15 mouse cellular contexts compared by ENCODE assay signal in the genomic region with DNA sequence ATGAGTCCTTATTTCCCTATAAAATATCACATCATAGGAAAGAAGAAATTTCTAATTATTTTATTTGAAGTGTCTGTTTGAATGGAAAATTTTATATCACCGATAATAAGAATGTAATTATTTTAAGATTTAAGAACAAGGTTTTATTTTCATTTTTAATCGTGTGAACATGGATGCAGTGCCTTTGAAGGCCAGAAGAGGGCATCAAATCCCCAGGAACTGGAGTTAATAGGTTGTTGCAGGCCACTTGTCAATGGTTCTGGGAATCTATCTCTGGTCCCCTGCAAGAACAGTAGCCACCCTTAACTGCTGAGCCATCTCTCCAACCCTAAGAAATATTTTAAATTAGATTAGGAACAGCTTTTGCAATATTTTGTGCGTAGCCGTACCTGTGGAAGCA.
DNase-seq lines count a peak whose midpoint lies in the region; ATAC-seq and TF ChIP-seq lines count a peak whose summit lies in the region.
"Had no signal": no experiment of that assay in that cellular context is flagged by ENCODE, and none has a peak within 500 bp of the region (broad histone marks: within the 10 kb centered on the region; RNA-seq: fewer than 3 reads in every experiment).

No protein-coding gene starts in this region.

- TF ChIP-seq EP300 in lung, postnatal 0 days (IDR thresholded peaks at IDR 0.05): no peak

- H3K36me3 ChIP-seq in kidney, postnatal 0 days (ENCODE audit: insufficient read depth, low read length): no peaks in the 10 kb centered on the region
- H3K36me3 ChIP-seq in kidney, embryonic 14.5 days (ENCODE audit: control insufficient read depth, insufficient read depth, low read length): no peaks in the 10 kb centered on the region
- no peaks in the 10 kb centered on the region for H3K36me3 ChIP-seq in lung, postnatal 0 days (ENCODE audit: insufficient read depth, low read length)
- H3K36me3 ChIP-seq: liver, embryonic 15.5 days; neural tube, embryonic 13.5 days had no signal

- 93% methylated on average over 4 of the region's 4 CpGs for WGBS in kidney, postnatal 0 days
- WGBS in kidney, embryonic 14.5 days: 91% methylated on average over 4 of the region's 4 CpGs
- WGBS in lung, postnatal 0 days: 95% methylated on average over 4 of the region's 4 CpGs

- H3K27ac ChIP-seq in kidney, postnatal 0 days: no peak overlapping the region
- H3K27ac ChIP-seq in kidney, embryonic 14.5 days (ENCODE audit: low read depth, low read length): no peak overlapping the region
- H3K27ac ChIP-seq in lung, postnatal 0 days (ENCODE audit: low read length): no peak overlapping the region
- H3K27ac ChIP-seq: liver, embryonic 15.5 days; neural tube, embryonic 13.5 days had no signal

- H3K4me1 ChIP-seq in kidney, postnatal 0 days (replicated peaks; ENCODE audit: insufficient read depth, low read length): no peaks in the 10 kb centered on the region
- H3K4me1 ChIP-seq in kidney, embryonic 14.5 days (ENCODE audit: control insufficient read depth, insufficient read depth, low read length): no peaks in the 10 kb centered on the region
- H3K4me1 ChIP-seq in lung, postnatal 0 days (ENCODE audit: insufficient read depth, low read depth, low read length): no peaks in the 10 kb centered on the region
- H3K4me1 ChIP-seq: neural tube, embryonic 13.5 days had no signal

- H3K9me3 ChIP-seq in kidney, postnatal 0 days (replicated peaks; ENCODE audit: low read length): no peaks in the 10 kb centered on the region
- no peaks in the 10 kb centered on the region for H3K9me3 ChIP-seq in kidney, embryonic 14.5 days (ENCODE audit: control insufficient read depth, low read length)
- no peaks in the 10 kb centered on the region for H3K9me3 ChIP-seq in lung, postnatal 0 days (ENCODE audit: low read length)
- H3K9me3 ChIP-seq: liver, embryonic 15.5 days; neural tube, embryonic 13.5 days had no signal

- TF ChIP-seq CTCF in kidney, postnatal 0 days (IDR thresholded peaks at IDR 0.05; ENCODE audit: low read depth): peak; percentile 49
- TF ChIP-seq CTCF in lung, postnatal 0 days (IDR thresholded peaks at IDR 0.05): peak; percentile 58

- H3K9ac ChIP-seq in kidney, postnatal 0 days (ENCODE audit: low read depth, low read length): no peak overlapping the region
- no peak overlapping the region for H3K9ac ChIP-seq in kidney, embryonic 14.5 days (ENCODE audit: low read depth, low read length)
- no peak overlapping the region for H3K9ac ChIP-seq in lung, postnatal 0 days (replicated peaks; ENCODE audit: low read depth)
- H3K9ac ChIP-seq: liver, embryonic 15.5 days; neural tube, embryonic 13.5 days had no signal

- DNase-seq in kidney, postnatal 0 days (ENCODE audit: low spot score): no peak
- no peak for DNase-seq in lung, postnatal 0 days (ENCODE audit: low spot score)
- no peak for DNase-seq in lung, adult 18-20 months
- DNase-seq in NIH3T3 (ENCODE audit: low read depth): peak; percentile 23
- no peak for DNase-seq in thymus, postnatal 10 days (ENCODE audit: low spot score in 2 of 2)
- DNase-seq: cerebellum, adult 9-11 months; heart, postnatal 4 days; right cerebral cortex, postnatal 4 days; thymus, adult 18-20 months had no signal

- H3K27me3 ChIP-seq in kidney, postnatal 0 days (ENCODE audit: insufficient read depth, low read length): no peaks in the 10 kb centered on the region
- no peaks in the 10 kb centered on the region for H3K27me3 ChIP-seq in kidney, embryonic 14.5 days (ENCODE audit: control insufficient read depth, insufficient read depth, low read length)
- H3K27me3 ChIP-seq in lung, postnatal 0 days (replicated peaks; ENCODE audit: insufficient read depth, low read length): no peaks in the 10 kb centered on the region
- H3K27me3 ChIP-seq: CH12.LX; liver, embryonic 15.5 days; neural tube, embryonic 13.5 days had no signal

- no peak overlapping the region for H3K4me2 ChIP-seq in kidney, postnatal 0 days (ENCODE audit: low read length)
- no peak overlapping the region for H3K4me2 ChIP-seq in kidney, embryonic 14.5 days (replicated peaks; ENCODE audit: low read depth, low read length)
- H3K4me2 ChIP-seq in lung, postnatal 0 days (replicated peaks; ENCODE audit: low read depth, low read length): no peak overlapping the region
- H3K4me2 ChIP-seq: liver, embryonic 15.5 days; neural tube, embryonic 13.5 days had no signal

- no peak for ATAC-seq in kidney, postnatal 0 days (replicated peaks; ENCODE audit: low FRiP score, low read depth)
- no peak for ATAC-seq in kidney, embryonic 14.5 days (ENCODE audit: low FRiP score, low TSS enrichment)
- no peak for ATAC-seq in lung, postnatal 0 days
- ATAC-seq in activated CD4-positive, CD25-positive, alpha-beta regulatory T cell, adult 4 months: no peak
- ATAC-seq: forebrain, embryonic 14.5 days had no signal

- no peak overlapping the region for H3K4me3 ChIP-seq in kidney, postnatal 0 days (replicated peaks; ENCODE audit: low read depth, low read length)
- no peak overlapping the region for H3K4me3 ChIP-seq in kidney, embryonic 14.5 days (ENCODE audit: low read length)
- H3K4me3 ChIP-seq in lung, postnatal 0 days (ENCODE audit: low read depth, low read length): no peak overlapping the region
- H3K4me3 ChIP-seq: liver, embryonic 15.5 days; neural tube, embryonic 13.5 days had no signal
